Mouse (Mus musculus): Measurements from ENCODE around the gene Jmjd1c. TPM values are rescaled to one million over a fixed set of nuclear protein-coding genes. Genes with fewer than 3 reads are reported as not detected.

The Jmjd1c gene
- polyA plus RNA-seq, 1 experiment from 2014 or later = 42.4 TPM

DNA sequence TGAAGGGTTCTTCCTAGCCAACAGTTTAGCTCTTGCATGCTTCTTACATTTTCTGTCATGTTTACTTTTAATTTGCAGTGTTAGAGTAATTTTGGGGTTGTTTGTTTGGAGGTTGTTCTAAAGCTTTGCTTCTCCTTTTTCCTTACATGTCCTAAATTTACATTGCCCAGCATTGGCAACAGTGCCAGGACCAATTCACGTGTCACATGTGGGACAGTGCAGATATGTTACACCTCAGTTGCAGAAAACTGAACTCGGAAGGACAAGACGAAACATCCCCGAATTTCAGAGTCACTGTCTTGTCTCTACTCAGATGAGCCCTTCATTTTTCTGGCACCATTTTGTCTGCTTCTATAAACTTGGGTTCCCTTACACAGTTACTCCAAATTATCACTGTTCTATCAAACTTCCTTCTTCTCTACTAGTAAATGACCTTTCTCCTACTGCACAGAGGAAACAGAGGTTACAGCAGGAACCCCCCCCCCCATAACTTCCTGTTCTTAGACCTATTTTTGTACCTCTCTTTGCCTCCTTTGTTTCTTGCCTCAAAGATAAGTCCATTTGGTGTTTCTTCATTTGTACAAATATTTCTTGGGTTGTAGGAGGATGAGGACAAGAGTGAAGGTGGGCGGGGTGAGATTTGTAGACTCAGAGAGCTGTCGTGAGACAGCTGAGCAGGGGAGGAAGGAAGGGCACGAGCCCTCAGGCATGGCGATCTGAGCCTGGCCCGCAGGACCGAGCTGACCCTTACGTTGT, 108.9 kb downstream of the Jmjd1c start:
- ATAC-seq (ENCODE audit: insufficient number of reproducible peaks, insufficient read depth, low FRiP score, low read depth) = no peak
- WGBS = 78% methylated on average over 11 of the region's 11 CpGs
- H3K4me2 ChIP-seq (ENCODE audit: low read length) = no peak overlapping the region

DNA sequence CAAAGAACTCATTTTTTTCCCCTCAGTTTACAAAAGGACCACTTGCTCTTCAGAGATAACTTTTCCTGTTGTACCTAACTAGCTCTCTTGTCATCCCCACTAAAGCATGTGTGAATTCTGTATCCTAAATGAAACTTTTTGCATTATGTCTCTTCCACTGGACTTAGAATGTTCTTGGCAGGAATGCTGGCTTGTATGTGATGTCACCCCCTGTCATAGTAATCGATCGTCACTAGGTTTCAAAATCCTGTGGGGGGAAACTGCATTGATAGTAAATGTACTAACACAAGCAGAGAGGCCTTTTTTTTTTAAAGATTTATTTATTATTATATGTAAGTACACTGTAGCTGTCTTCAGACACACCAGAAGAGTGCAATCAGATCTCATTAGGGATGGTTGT, 112.0 kb downstream of the Jmjd1c start:
- H3K4me3 ChIP-seq (ENCODE audit: control insufficient read depth in 1 of 2, insufficient read depth in 1 of 2, low read depth in 1 of 2, low read length in 2 of 2) = no peak overlapping the region
- H3K9me3 ChIP-seq (ENCODE audit: control insufficient read depth, low read length) = no peaks in the 10 kb centered on the region
- no peak overlapping the region for H3K4me2 ChIP-seq (ENCODE audit: low read length)
- ATAC-seq (ENCODE audit: insufficient number of reproducible peaks, insufficient read depth, low FRiP score, low read depth) = no peak
- H3K4me1 ChIP-seq (ENCODE audit: control insufficient read depth in 2 of 2, insufficient read depth in 2 of 2, low read length in 2 of 2) = peaks cover 2 to 8% of the 10 kb centered on the region in 2 experiments; a peak in 2 of 4 replicates
- H3K27me3 ChIP-seq (ENCODE audit: control insufficient read depth, insufficient read depth, low read length) = no peaks in the 10 kb centered on the region
- H3K36me3 ChIP-seq (ENCODE audit: control insufficient read depth, insufficient read depth, low read length) = 0 out of 2 replicates have a peak, but pooled peaks cover 3% of the 10 kb centered on the region
- no peak overlapping the region for H3K9ac ChIP-seq (ENCODE audit: low read length)
- WGBS = 81% methylated on average over 2 of the region's 2 CpGs
- H3K27ac ChIP-seq (replicated peaks in 1 of 2; ENCODE audit: control insufficient read depth in 1 of 2, insufficient read depth in 1 of 2, low read depth in 2 of 2, low read length in 2 of 2) = no peak overlapping the region

More for the DNA sequence above, 108.9 kb downstream of the Jmjd1c start:
- H3K27ac ChIP-seq (replicated peaks in 1 of 2; ENCODE audit: control insufficient read depth in 1 of 2, insufficient read depth in 1 of 2, low read depth in 2 of 2, low read length in 2 of 2) = no peak overlapping the region
- H3K27me3 ChIP-seq (ENCODE audit: control insufficient read depth, insufficient read depth, low read length) = no peaks in the 10 kb centered on the region
- H3K4me1 ChIP-seq (ENCODE audit: control insufficient read depth in 2 of 2, insufficient read depth in 2 of 2, low read length in 2 of 2) = peaks cover 2 to 17% of the 10 kb centered on the region in 2 experiments
- no peaks in the 10 kb centered on the region for H3K9me3 ChIP-seq (ENCODE audit: control insufficient read depth, low read length)
- no peak overlapping the region for H3K9ac ChIP-seq (ENCODE audit: low read length)
- no peaks in the 10 kb centered on the region for H3K36me3 ChIP-seq (ENCODE audit: control insufficient read depth, insufficient read depth, low read length)
- H3K4me3 ChIP-seq (ENCODE audit: control insufficient read depth in 1 of 2, insufficient read depth in 1 of 2, low read depth in 1 of 2, low read length in 2 of 2) = no peak overlapping the region

DNA sequence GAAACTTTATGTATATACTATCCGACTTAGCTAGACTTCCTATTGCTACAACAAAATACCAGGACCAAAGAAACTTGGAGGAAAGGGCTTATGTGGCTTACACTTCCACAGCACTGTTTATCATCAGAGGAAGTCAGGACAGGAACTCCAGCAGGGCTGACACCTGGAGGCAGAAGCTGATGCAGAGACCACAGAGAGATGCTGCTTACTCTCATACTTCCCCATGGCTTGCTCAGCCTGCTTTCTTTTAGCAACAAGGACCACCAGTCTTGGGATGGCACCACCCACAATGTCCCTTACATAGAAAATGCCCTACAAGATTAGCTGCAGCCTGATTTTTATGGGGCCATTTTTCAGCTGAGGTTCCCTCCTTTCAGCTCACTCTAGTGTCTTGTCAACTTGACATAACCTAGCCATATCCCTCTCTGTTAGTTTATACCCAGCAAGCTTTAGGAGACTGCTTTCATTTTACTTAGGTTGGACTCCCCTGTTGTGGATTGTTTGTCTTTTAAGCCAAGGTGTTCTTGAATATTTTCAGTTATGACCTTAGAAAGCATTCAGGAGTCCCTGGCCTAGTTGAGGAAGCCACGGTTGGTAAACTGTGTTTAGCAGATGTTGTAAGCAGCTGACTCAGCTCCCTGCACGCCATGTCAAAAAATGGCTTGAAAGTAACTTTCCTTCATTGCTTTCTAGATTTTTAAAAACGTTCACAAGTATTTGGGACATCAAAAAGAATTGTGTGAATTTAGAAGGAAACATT, 114.2 kb downstream of the Jmjd1c start:
- Histone ChIP-seq H3K27me3 (ENCODE audit: control insufficient read depth, insufficient read depth, low read length) (no peaks in the 10 kb centered on the region), H3K27ac (replicated peaks in 1 of 2; ENCODE audit: control insufficient read depth in 1 of 2, insufficient read depth in 1 of 2, low read depth in 2 of 2, low read length in 2 of 2) (no peak overlapping the region)
- 77% methylated on average over 4 of the region's 4 CpGs for WGBS

GRCm38 (mm10) chr10:67212031-67212430, 116.1 kb downstream of the Jmjd1c start:
- ATAC-seq (ENCODE audit: insufficient number of reproducible peaks, insufficient read depth, low FRiP score, low read depth) = no peak
- 98% methylated on average over 5 of the region's 5 CpGs for WGBS
- Histone ChIP-seq H3K36me3 (ENCODE audit: control insufficient read depth, insufficient read depth, low read length) (peaks cover 10% of the 10 kb centered on the region), H3K9ac (ENCODE audit: low read length) (no peak overlapping the region), H3K4me1 (ENCODE audit: control insufficient read depth in 2 of 2, insufficient read depth in 2 of 2, low read length in 2 of 2) (peaks cover 0 to 11% of the 10 kb centered on the region in 2 experiments; a peak in 1 of 4 replicates), H3K27ac (replicated peaks in 1 of 2; ENCODE audit: control insufficient read depth in 1 of 2, insufficient read depth in 1 of 2, low read depth in 2 of 2, low read length in 2 of 2) (no peak overlapping the region), H3K9me3 (ENCODE audit: control insufficient read depth, low read length) (no peaks in the 10 kb centered on the region), H3K4me3 (ENCODE audit: control insufficient read depth in 1 of 2, insufficient read depth in 1 of 2, low read depth in 1 of 2, low read length in 2 of 2) (no peak overlapping the region), H3K27me3 (ENCODE audit: control insufficient read depth, insufficient read depth, low read length) (no peaks in the 10 kb centered on the region), H3K4me2 (ENCODE audit: low read length) (no peak overlapping the region)

More for the DNA sequence above, 114.2 kb downstream of the Jmjd1c start:
- H3K4me3 ChIP-seq (ENCODE audit: control insufficient read depth in 1 of 2, insufficient read depth in 1 of 2, low read depth in 1 of 2, low read length in 2 of 2) = no peak overlapping the region
- 0 out of 2 replicates have a peak, but pooled peaks cover 3% of the 10 kb centered on the region for H3K36me3 ChIP-seq (ENCODE audit: control insufficient read depth, insufficient read depth, low read length)
- H3K4me2 ChIP-seq (ENCODE audit: low read length) = no peak overlapping the region
- no peak overlapping the region for H3K9ac ChIP-seq (ENCODE audit: low read length)
- ATAC-seq (ENCODE audit: insufficient number of reproducible peaks, insufficient read depth, low FRiP score, low read depth) = no peak
- H3K4me1 ChIP-seq (ENCODE audit: control insufficient read depth in 2 of 2, insufficient read depth in 2 of 2, low read length in 2 of 2) = peaks cover 2 to 11% of the 10 kb centered on the region in 2 experiments; a peak in 2 of 4 replicates
- no peaks in the 10 kb centered on the region for H3K9me3 ChIP-seq (ENCODE audit: control insufficient read depth, low read length)

- no peak overlapping the region for H3K4me3 ChIP-seq (ENCODE audit: control insufficient read depth in 1 of 2, insufficient read depth in 1 of 2, low read depth in 1 of 2, low read length in 2 of 2)
- ATAC-seq (ENCODE audit: insufficient number of reproducible peaks, insufficient read depth, low FRiP score, low read depth) = no peak
- peaks cover 0 to 8% of the 10 kb centered on the region in 2 experiments; a peak in 1 of 4 replicates for H3K4me1 ChIP-seq (ENCODE audit: control insufficient read depth in 2 of 2, insufficient read depth in 2 of 2, low read length in 2 of 2)
- H3K36me3 ChIP-seq (ENCODE audit: control insufficient read depth, insufficient read depth, low read length) = peaks cover 24% of the 10 kb centered on the region
- H3K4me2 ChIP-seq (ENCODE audit: low read length) = no peak overlapping the region
- no peak overlapping the region for H3K9ac ChIP-seq (ENCODE audit: low read length)
- H3K9me3 ChIP-seq (ENCODE audit: control insufficient read depth, low read length) = no peaks in the 10 kb centered on the region
- H3K27ac ChIP-seq (replicated peaks in 1 of 2; ENCODE audit: control insufficient read depth in 1 of 2, insufficient read depth in 1 of 2, low read depth in 2 of 2, low read length in 2 of 2) = no peak overlapping the region
- no peaks in the 10 kb centered on the region for H3K27me3 ChIP-seq (ENCODE audit: control insufficient read depth, insufficient read depth, low read length)
- 50% methylated on average over 1 of the region's 1 CpGs for WGBS
Measured at GRCm38 (mm10) chr10:67213720-67214119, 117.8 kb downstream of the Jmjd1c start.

DNA sequence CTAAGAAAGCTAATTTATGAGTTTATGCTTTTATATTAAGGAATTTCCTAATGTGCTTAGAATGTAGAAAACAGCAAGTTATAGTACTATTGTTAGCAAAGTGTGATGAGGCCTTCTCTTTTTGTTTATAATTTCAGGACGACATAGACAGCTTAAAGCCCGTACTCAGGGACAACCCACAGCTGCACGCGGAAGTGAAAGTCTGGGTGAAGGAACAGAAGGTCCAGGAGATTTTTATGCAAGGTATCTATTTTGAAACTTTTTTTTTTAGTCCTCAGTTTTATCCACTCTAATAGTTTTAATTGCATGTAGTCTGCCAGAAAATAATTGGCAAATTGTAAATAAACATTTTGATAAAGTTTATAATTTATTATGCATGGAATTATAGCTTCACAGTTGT, 119.2 kb downstream of the Jmjd1c start:
- ATAC-seq (ENCODE audit: insufficient number of reproducible peaks, insufficient read depth, low FRiP score, low read depth) = no peak
- H3K4me1 ChIP-seq (ENCODE audit: control insufficient read depth in 2 of 2, insufficient read depth in 2 of 2, low read length in 2 of 2) = peaks cover 0 to 14% of the 10 kb centered on the region in 2 experiments; a peak in 2 of 4 replicates
- no peak overlapping the region for H3K27ac ChIP-seq (replicated peaks in 1 of 2; ENCODE audit: control insufficient read depth in 1 of 2, insufficient read depth in 1 of 2, low read depth in 2 of 2, low read length in 2 of 2)
- no peaks in the 10 kb centered on the region for H3K9me3 ChIP-seq (ENCODE audit: control insufficient read depth, low read length)
- H3K4me3 ChIP-seq (ENCODE audit: control insufficient read depth in 1 of 2, insufficient read depth in 1 of 2, low read depth in 1 of 2, low read length in 2 of 2) = no peak overlapping the region
- no peaks in the 10 kb centered on the region for H3K27me3 ChIP-seq (ENCODE audit: control insufficient read depth, insufficient read depth, low read length)
- no peak overlapping the region for H3K9ac ChIP-seq (ENCODE audit: low read length)
- H3K36me3 ChIP-seq (ENCODE audit: control insufficient read depth, insufficient read depth, low read length) = peaks cover 38% of the 10 kb centered on the region
- 88% methylated on average over 4 of the region's 4 CpGs for WGBS
- H3K4me2 ChIP-seq (ENCODE audit: low read length) = no peak overlapping the region

GRCm38 (mm10) chr10:67216872-67217271, 120.9 kb downstream of the Jmjd1c start:
- no peaks in the 10 kb centered on the region for H3K27me3 ChIP-seq (ENCODE audit: control insufficient read depth, insufficient read depth, low read length)
- H3K36me3 ChIP-seq (ENCODE audit: control insufficient read depth, insufficient read depth, low read length) = peaks cover 46% of the 10 kb centered on the region
- H3K4me1 ChIP-seq (ENCODE audit: control insufficient read depth in 2 of 2, insufficient read depth in 2 of 2, low read length in 2 of 2) = peaks cover 0 to 27% of the 10 kb centered on the region in 2 experiments; a peak in 2 of 4 replicates
- no peak overlapping the region for H3K27ac ChIP-seq (replicated peaks in 1 of 2; ENCODE audit: control insufficient read depth in 1 of 2, insufficient read depth in 1 of 2, low read depth in 2 of 2, low read length in 2 of 2)
- WGBS = 86% methylated on average over 3 of the region's 3 CpGs
- H3K4me2 ChIP-seq (ENCODE audit: low read length) = no peak overlapping the region
- no peak overlapping the region for H3K4me3 ChIP-seq (ENCODE audit: control insufficient read depth in 1 of 2, insufficient read depth in 1 of 2, low read depth in 1 of 2, low read length in 2 of 2)
- ATAC-seq (ENCODE audit: insufficient number of reproducible peaks, insufficient read depth, low FRiP score, low read depth) = no peak
- H3K9me3 ChIP-seq (ENCODE audit: control insufficient read depth, low read length) = no peaks in the 10 kb centered on the region
- no peak overlapping the region for H3K9ac ChIP-seq (ENCODE audit: low read length)

Measured in heart, embryonic 14.5 days (tissue).